Mouse (Mus musculus): ENCODE results near the gene Mab21l1. TPM values are rescaled to one million over a fixed set of nuclear protein-coding genes. Genes with fewer than 3 reads are reported as not detected.

The Mab21l1 gene
- polyA plus RNA-seq, 1 experiment from 2014 or later, result 0.26 TPM

- ATAC-seq, result no peak
- Histone ChIP-seq H3K27me3 (replicated peaks) (no peaks in the 10 kb centered on the region), H3K9ac (no peak overlapping the region), H3K9me3 (replicated peaks) (no peaks in the 10 kb centered on the region), H3K36me3 (no peaks in the 10 kb centered on the region), H3K4me2 (no peak overlapping the region), H3K4me3 (no peak overlapping the region), H3K27ac (no peak overlapping the region), H3K4me1 (no peaks in the 10 kb centered on the region)
- 75% methylated on average over 11 of the region's 11 CpGs for WGBS (ENCODE audit: insufficient replicate concordance)
Measured at GRCm38 (mm10) chr3:55756602-55757190, 25.6 kb upstream of the Mab21l1 start.

- H3K4me3 ChIP-seq, result no peak overlapping the region
- no peak for ATAC-seq
- H3K4me2 ChIP-seq, result no peak overlapping the region
- 58% methylated on average over 8 of the region's 8 CpGs for WGBS (ENCODE audit: insufficient replicate concordance)
- H3K9me3 ChIP-seq (replicated peaks), result no peaks in the 10 kb centered on the region
- H3K36me3 ChIP-seq, result no peaks in the 10 kb centered on the region
- H3K27me3 ChIP-seq (replicated peaks), result no peaks in the 10 kb centered on the region
- H3K4me1 ChIP-seq, result no peaks in the 10 kb centered on the region
- H3K9ac ChIP-seq, result no peak overlapping the region
- H3K27ac ChIP-seq, result no peak overlapping the region
Measured at GRCm38 (mm10) chr3:55758297-55758696, 24.0 kb upstream of the Mab21l1 start.

GRCm38 (mm10) chr3:55763591-55763990 is 18.7 kb upstream of the Mab21l1 start:
- ATAC-seq, result no peak
- Histone ChIP-seq H3K36me3 (no peaks in the 10 kb centered on the region), H3K9ac (no peak overlapping the region), H3K4me3 (no peak overlapping the region), H3K9me3 (replicated peaks) (no peaks in the 10 kb centered on the region), H3K4me1 (no peaks in the 10 kb centered on the region), H3K4me2 (no peak overlapping the region), H3K27ac (no peak overlapping the region), H3K27me3 (replicated peaks) (no peaks in the 10 kb centered on the region)
- WGBS (ENCODE audit: insufficient replicate concordance), result 62% methylated on average over 8 of the region's 8 CpGs

- no peak overlapping the region for H3K4me2 ChIP-seq
- no peaks in the 10 kb centered on the region for H3K4me1 ChIP-seq
- no peak overlapping the region for H3K27ac ChIP-seq
- no peaks in the 10 kb centered on the region for H3K36me3 ChIP-seq
- H3K4me3 ChIP-seq, result no peak overlapping the region
- ATAC-seq, result no peak
- H3K27me3 ChIP-seq (replicated peaks), result no peaks in the 10 kb centered on the region
- 61% methylated on average over 2 of the region's 2 CpGs for WGBS (ENCODE audit: insufficient replicate concordance)
- no peaks in the 10 kb centered on the region for H3K9me3 ChIP-seq (replicated peaks)
- H3K9ac ChIP-seq, result no peak overlapping the region
Measured at GRCm38 (mm10) chr3:55768654-55769053, 13.7 kb upstream of the Mab21l1 start.

- H3K27ac ChIP-seq, result no peak overlapping the region
- no peaks in the 10 kb centered on the region for H3K9me3 ChIP-seq (replicated peaks)
- H3K36me3 ChIP-seq, result no peaks in the 10 kb centered on the region
- H3K9ac ChIP-seq, result no peak overlapping the region
- H3K4me1 ChIP-seq, result no peaks in the 10 kb centered on the region
- ATAC-seq, result no peak
- no peaks in the 10 kb centered on the region for H3K27me3 ChIP-seq (replicated peaks)
- H3K4me3 ChIP-seq, result no peak overlapping the region
- no peak overlapping the region for H3K4me2 ChIP-seq
- WGBS (ENCODE audit: insufficient replicate concordance), result 77% methylated on average over 2 of the region's 2 CpGs
Measured at GRCm38 (mm10) chr3:55769308-55769707, 13.0 kb upstream of the Mab21l1 start.

- H3K4me2 ChIP-seq, result no peak overlapping the region
- H3K27me3 ChIP-seq (replicated peaks), result peaks cover 15% of the 10 kb centered on the region
- H3K36me3 ChIP-seq, result no peaks in the 10 kb centered on the region
- H3K27ac ChIP-seq, result no peak overlapping the region
- no peak overlapping the region for H3K9ac ChIP-seq
- no peak for ATAC-seq
- 51% methylated on average over 6 of the region's 6 CpGs for WGBS (ENCODE audit: insufficient replicate concordance)
- no peaks in the 10 kb centered on the region for H3K9me3 ChIP-seq (replicated peaks)
- no peaks in the 10 kb centered on the region for H3K4me1 ChIP-seq
- no peak overlapping the region for H3K4me3 ChIP-seq
Measured at GRCm38 (mm10) chr3:55774203-55774602, 8.1 kb upstream of the Mab21l1 start.

GRCm38 (mm10) chr3:55775245-55775644 is 7.1 kb upstream of the Mab21l1 start:
- WGBS (ENCODE audit: insufficient replicate concordance), result 79% methylated on average over 7 of the region's 7 CpGs
- Histone ChIP-seq H3K4me2 (no peak overlapping the region), H3K4me3 (no peak overlapping the region), H3K36me3 (no peaks in the 10 kb centered on the region), H3K27ac (no peak overlapping the region), H3K9me3 (replicated peaks) (no peaks in the 10 kb centered on the region), H3K4me1 (peaks cover 3% of the 10 kb centered on the region; the same call in 1 of the 2 replicates), H3K9ac (no peak overlapping the region), H3K27me3 (replicated peaks) (peaks cover 23% of the 10 kb centered on the region)
- no peak for ATAC-seq

GRCm38 (mm10) chr3:55775753-55776152 is 6.6 kb upstream of the Mab21l1 start:
- no peak for ATAC-seq
- no peaks in the 10 kb centered on the region for H3K9me3 ChIP-seq (replicated peaks)
- H3K9ac ChIP-seq, result no peak overlapping the region
- peaks cover 9% of the 10 kb centered on the region; the same call in 1 of the 2 replicates for H3K4me1 ChIP-seq
- no peak overlapping the region for H3K4me3 ChIP-seq
- H3K27me3 ChIP-seq (replicated peaks), result peaks cover 28% of the 10 kb centered on the region
- H3K27ac ChIP-seq, result no peak overlapping the region
- WGBS (ENCODE audit: insufficient replicate concordance), result 73% methylated on average over 6 of the region's 6 CpGs
- H3K36me3 ChIP-seq, result no peaks in the 10 kb centered on the region
- no peak overlapping the region for H3K4me2 ChIP-seq

- peaks cover 12% of the 10 kb centered on the region; the same call in 1 of the 2 replicates for H3K4me1 ChIP-seq
- no peak overlapping the region for H3K27ac ChIP-seq
- no peak overlapping the region for H3K4me3 ChIP-seq
- WGBS (ENCODE audit: insufficient replicate concordance), result 54% methylated on average over 4 of the region's 4 CpGs
- H3K4me2 ChIP-seq, result no peak overlapping the region
- H3K9me3 ChIP-seq (replicated peaks), result no peaks in the 10 kb centered on the region
- H3K27me3 ChIP-seq (replicated peaks), result peaks cover 46% of the 10 kb centered on the region
- no peak overlapping the region for H3K9ac ChIP-seq
- no peaks in the 10 kb centered on the region for H3K36me3 ChIP-seq
- ATAC-seq, result no peak
Measured at GRCm38 (mm10) chr3:55777501-55777900, 4.8 kb upstream of the Mab21l1 start.

GRCm38 (mm10) chr3:55778764-55779730 is 3.3 kb upstream of the Mab21l1 start:
- no peak for ATAC-seq
- peaks cover 27% of the 10 kb centered on the region for H3K4me1 ChIP-seq
- H3K27me3 ChIP-seq (replicated peaks), result peaks cover 61% of the 10 kb centered on the region
- 46% methylated on average over 8 of the region's 8 CpGs for WGBS (ENCODE audit: insufficient replicate concordance)
- no peaks in the 10 kb centered on the region for H3K9me3 ChIP-seq (replicated peaks)
- H3K4me3 ChIP-seq, result no peak overlapping the region
- no peak overlapping the region for H3K4me2 ChIP-seq
- no peak overlapping the region for H3K27ac ChIP-seq
- H3K9ac ChIP-seq, result no peak overlapping the region
- no peaks in the 10 kb centered on the region for H3K36me3 ChIP-seq

- Histone ChIP-seq H3K9ac (no peak overlapping the region), H3K4me3 (no peak overlapping the region), H3K4me2 (peak overlapping the region; percentile 34), H3K27ac (no peak overlapping the region), H3K27me3 (replicated peaks) (peaks cover 68% of the 10 kb centered on the region), H3K36me3 (no peaks in the 10 kb centered on the region), H3K4me1 (peaks cover 28% of the 10 kb centered on the region), H3K9me3 (replicated peaks) (no peaks in the 10 kb centered on the region)
- ATAC-seq, result no peak
- WGBS (ENCODE audit: insufficient replicate concordance), result 4% methylated on average over 53 of the region's 53 CpGs
Measured at GRCm38 (mm10) chr3:55780120-55781070, 1.9 kb upstream of the Mab21l1 start.

Measured in liver, embryonic 12.5 days (tissue).